Mouse (Mus musculus) megakaryocyte-erythroid progenitor cell, adult 5-6 weeks (primary cell): ENCODE measurements around the gene Tunar. TPM values are rescaled to one million over a fixed set of nuclear protein-coding genes. Genes with fewer than 3 reads are reported as not detected.

Experiments used
- ATAC-seq: replicated peaks from 2 replicates; pipeline ENCODE4 v1.8.0; 2016; ENCODE audit warnings: mild to moderate bottlenecking, inconsistent platforms; ENCODE audit not compliant: severe bottlenecking, poor library complexity, low FRiP score, low TSS enrichment
- total RNA-seq, 2 experiments: library from RNA; stranded (forward) in 1 of 2; stranded (reverse) in 1 of 2; fragments of 200-1000, 215-1000 nt in 1 of 2; fragments of >200 nt in 1 of 2; fragmentation: Nextera tagmentation in 1 of 2; gene quantifications; 2 replicates each; pipeline ENCODE4 v1.2.3; 2014 to 2017

Gene Tunar
- total RNA-seq (2014; fragmentation: Nextera tagmentation) (not detected in 2 replicates), total RNA-seq (2017) (not detected in 2 replicates)

- ATAC-seq: no peak
Measured at GRCm38 (mm10) chr12:105333570-105333969, at the start of gene Tunar. Tunar (plus strand) TSS chr12:105333870.

- no peak for ATAC-seq
Measured at GRCm38 (mm10) chr12:105312571-105313035, 21.1 kb upstream of the Tunar start.

- no peak for ATAC-seq
Measured at GRCm38 (mm10) chr12:105314328-105314727, 19.3 kb upstream of the Tunar start.

- peak; percentile 52; the same call in 1 of the 2 replicates for ATAC-seq
Measured at GRCm38 (mm10) chr12:105322160-105322559, 11.5 kb upstream of the Tunar start.

- no peak for ATAC-seq
Measured at GRCm38 (mm10) chr12:105327051-105327450, 6.6 kb upstream of the Tunar start.

GRCm38 (mm10) chr12:105328396-105328795 lies 5.3 kb upstream of the Tunar start:
- no peak for ATAC-seq

- no peak for ATAC-seq
Measured at GRCm38 (mm10) chr12:105336094-105336420, 2.4 kb downstream of the Tunar start.

GRCm38 (mm10) chr12:105336421-105337289 lies 3.0 kb downstream of the Tunar start:
- no peak for ATAC-seq

GRCm38 (mm10) chr12:105337290-105338005 lies 3.8 kb downstream of the Tunar start:
- no peak for ATAC-seq

- no peak for ATAC-seq
Measured at GRCm38 (mm10) chr12:105338256-105338977, 4.7 kb downstream of the Tunar start.

- ATAC-seq: no peak
Measured at GRCm38 (mm10) chr12:105341523-105341922, 7.9 kb downstream of the Tunar start.

- ATAC-seq: no peak
Measured at GRCm38 (mm10) chr12:105344460-105344859, 10.8 kb downstream of the Tunar start.

- no peak for ATAC-seq
Measured at GRCm38 (mm10) chr12:105346861-105347260, 13.2 kb downstream of the Tunar start.

- ATAC-seq: no peak
Measured at GRCm38 (mm10) chr12:105347261-105347660, 13.6 kb downstream of the Tunar start.

GRCm38 (mm10) chr12:105354266-105354665 lies 20.6 kb downstream of the Tunar start:
- ATAC-seq: no peak

GRCm38 (mm10) chr12:105354772-105355171 lies 21.1 kb downstream of the Tunar start:
- ATAC-seq: no peak

GRCm38 (mm10) chr12:105356781-105357180 lies 23.1 kb downstream of the Tunar start:
- ATAC-seq: no peak

- ATAC-seq: no peak
Measured at GRCm38 (mm10) chr12:105363648-105364047, 30.0 kb downstream of the Tunar start.

- no peak for ATAC-seq
Measured at GRCm38 (mm10) chr12:105374564-105374963, 40.9 kb downstream of the Tunar start.

- ATAC-seq: no peak
Measured at GRCm38 (mm10) chr12:105376976-105377375, 43.3 kb downstream of the Tunar start.
